Mouse (Mus musculus) neural tube, embryonic 15.5 days (tissue): ENCODE results near the gene Psmb4. TPM values are rescaled to one million over a fixed set of nuclear protein-coding genes. Genes with fewer than 3 reads are reported as not detected.

ENCODE experiments used
- ATAC-seq: fragments of 200-750 bp; cut with Nextera tagmentation; 2 replicates; pipeline ENCODE4 v1.8.0; 2017; ENCODE audit warnings: mild to moderate bottlenecking, moderate TSS enrichment, moderate library complexity; ENCODE audit not compliant: low FRiP score
- H3K27ac ChIP-seq: fragments of 300-500 bp; sonication (generic); replicated peaks from 2 replicates; pipeline ENCODE4 v1.5.1; 2015; ENCODE audit warnings: mild to moderate bottlenecking, inconsistent platforms
- H3K27me3 ChIP-seq: fragments of 300-500 bp; sonication (generic); replicated peaks from 2 replicates; pipeline ENCODE4 v1.6.1; 2015; ENCODE audit warnings: inconsistent platforms
- H3K36me3 ChIP-seq: fragments of 300-500 bp; sonication (generic); 2 replicates; pipeline ENCODE4 v1.6.1; 2015; ENCODE audit warnings: inconsistent platforms
- H3K4me1 ChIP-seq: fragments of 300-500 bp; sonication (generic); 2 replicates; pipeline ENCODE4 v1.6.1; 2015; ENCODE audit warnings: inconsistent platforms
- H3K4me2 ChIP-seq: fragments of 300-500 bp; sonication (generic); 2 replicates; pipeline ENCODE4 v1.6.1; 2015; ENCODE audit warnings: inconsistent platforms, mild to moderate bottlenecking, moderate library complexity
- H3K4me3 ChIP-seq: fragments of 300-500 bp; sonication (generic); replicated peaks from 2 replicates; pipeline ENCODE4 v1.5.1; 2015; ENCODE audit warnings: mild to moderate bottlenecking, inconsistent platforms
- H3K9ac ChIP-seq: fragments of 300-500 bp; sonication (generic); replicated peaks from 2 replicates; pipeline ENCODE4 v1.6.1; 2015; ENCODE audit warnings: mild to moderate bottlenecking, inconsistent platforms
- H3K9me3 ChIP-seq: fragments of 300-500 bp; sonication (generic); replicated peaks from 2 replicates; pipeline ENCODE4 v1.6.1; 2016; ENCODE audit warnings: inconsistent platforms
- WGBS: fragments of 180-500 bp; shearing (Covaris S2); methylation state at CpG from one replicate; pipeline ENCODE4 v1.1.7; 2015; ENCODE audit warnings: mixed read lengths; 5-methylcytosine and 5-hydroxymethylcytosine counted together
- polyA plus RNA-seq: library from polyadenylated mRNA; unstranded; fragments of >200 nt; fragmentation: Nextera tagmentation; extraction: Ambion mirVana; gene quantifications from 2 replicates; pipeline ENCODE4 v1.2.1, GENCODE M21; 2015

Gene Psmb4
- polyA plus RNA-seq, 1 experiment from 2014 or later: 371 TPM

- H3K27ac ChIP-seq: no peak overlapping the region
- ATAC-seq: no peak
- no peak overlapping the region for H3K4me2 ChIP-seq
- no peaks in the 10 kb centered on the region for H3K9me3 ChIP-seq
- WGBS: 75% methylated on average over 3 of the region's 3 CpGs
- no peaks in the 10 kb centered on the region for H3K36me3 ChIP-seq
- no peak overlapping the region for H3K4me3 ChIP-seq
- H3K9ac ChIP-seq: no peak overlapping the region
- no peaks in the 10 kb centered on the region; the same call in 1 of the 2 replicates for H3K27me3 ChIP-seq
- no peaks in the 10 kb centered on the region for H3K4me1 ChIP-seq
Measured at GRCm38 (mm10) chr3:94894076-94894475, 7.3 kb upstream of the Psmb4 start.

DNA sequence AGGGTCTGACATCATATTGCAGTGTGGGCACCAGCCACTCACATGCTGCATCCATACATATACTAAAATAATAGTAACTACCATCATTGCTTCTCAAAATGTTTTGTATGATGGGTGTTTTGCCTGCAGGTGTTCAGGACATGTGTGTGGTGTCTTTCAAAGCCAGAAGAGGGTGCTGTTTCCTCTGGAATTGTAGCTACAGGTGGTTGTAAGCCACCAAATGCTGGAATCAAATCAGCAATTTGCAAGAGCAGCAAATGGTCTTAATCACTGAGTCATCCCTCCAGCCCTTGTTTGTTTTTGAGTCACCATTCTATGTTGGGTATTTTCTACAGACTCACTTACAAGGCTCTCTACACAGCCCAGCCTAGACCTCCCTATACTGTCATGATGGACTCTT lies 1.8 kb upstream of the Psmb4 start:
- no peak overlapping the region for H3K4me2 ChIP-seq
- H3K27ac ChIP-seq: no peak overlapping the region
- no peaks in the 10 kb centered on the region for H3K9me3 ChIP-seq
- H3K36me3 ChIP-seq: peaks cover 19% of the 10 kb centered on the region
- H3K27me3 ChIP-seq: no peaks in the 10 kb centered on the region; the same call in 1 of the 2 replicates
- no peak overlapping the region for H3K9ac ChIP-seq
- H3K4me1 ChIP-seq: peaks cover 22% of the 10 kb centered on the region
- no peak for ATAC-seq
- H3K4me3 ChIP-seq: no peak overlapping the region

DNA sequence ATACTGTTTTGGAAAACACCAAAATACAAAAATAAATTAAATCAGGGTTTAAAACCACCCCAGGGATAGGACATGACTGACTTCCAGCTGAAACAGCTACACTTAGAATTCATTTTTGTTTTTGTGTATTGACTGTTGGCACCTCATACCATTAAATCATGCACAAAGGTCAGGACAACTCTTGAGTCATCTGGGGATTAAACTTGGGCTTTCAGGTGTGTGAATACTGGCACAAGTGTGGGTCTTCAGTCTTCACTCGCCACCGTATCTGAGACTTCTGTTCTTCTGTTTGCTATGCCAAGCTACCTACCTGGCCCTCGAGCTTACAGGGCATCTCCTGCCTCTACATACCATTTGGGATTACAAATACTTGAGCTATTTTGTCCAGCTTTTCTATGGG lies 4.2 kb downstream of the Psmb4 start:
- WGBS: 90% methylated on average over 3 of the region's 3 CpGs
- ATAC-seq: no peak
- no peaks in the 10 kb centered on the region for H3K9me3 ChIP-seq
- no peak overlapping the region for H3K4me2 ChIP-seq
- H3K9ac ChIP-seq: no peak overlapping the region
- no peaks in the 10 kb centered on the region for H3K27me3 ChIP-seq
- no peak overlapping the region for H3K4me3 ChIP-seq
- peaks cover 22% of the 10 kb centered on the region for H3K4me1 ChIP-seq
- peaks cover 74% of the 10 kb centered on the region for H3K36me3 ChIP-seq
- H3K27ac ChIP-seq: no peak overlapping the region

GRCm38 (mm10) chr3:94881840-94882239 lies 4.9 kb downstream of the Psmb4 start:
- H3K27me3 ChIP-seq: no peaks in the 10 kb centered on the region
- H3K9ac ChIP-seq: no peak overlapping the region
- H3K27ac ChIP-seq: no peak overlapping the region
- no peaks in the 10 kb centered on the region for H3K9me3 ChIP-seq
- H3K4me3 ChIP-seq: no peak overlapping the region
- H3K4me2 ChIP-seq: no peak overlapping the region
- H3K36me3 ChIP-seq: peaks cover 82% of the 10 kb centered on the region
- peaks cover 15% of the 10 kb centered on the region for H3K4me1 ChIP-seq
- ATAC-seq: no peak
- 78% methylated on average over 4 of the region's 4 CpGs for WGBS

GRCm38 (mm10) chr3:94878618-94879017 lies 8.1 kb downstream of the Psmb4 start:
- Histone ChIP-seq H3K36me3 (peaks cover 95% of the 10 kb centered on the region), H3K27me3 (no peaks in the 10 kb centered on the region), H3K9ac (no peak overlapping the region), H3K27ac (no peak overlapping the region; the same call in 1 of the 2 replicates), H3K4me1 (no peaks in the 10 kb centered on the region), H3K4me3 (no peak overlapping the region), H3K9me3 (no peaks in the 10 kb centered on the region), H3K4me2 (no peak overlapping the region)
- 93% methylated on average over 6 of the region's 6 CpGs for WGBS
- ATAC-seq: no peak

GRCm38 (mm10) chr3:94869011-94869410 lies 17.8 kb downstream of the Psmb4 start:
- Histone ChIP-seq H3K27me3 (no peaks in the 10 kb centered on the region), H3K9ac (no peak overlapping the region), H3K9me3 (no peaks in the 10 kb centered on the region), H3K4me1 (no peaks in the 10 kb centered on the region), H3K36me3 (peaks cover 73% of the 10 kb centered on the region), H3K4me2 (no peak overlapping the region), H3K27ac (no peak overlapping the region), H3K4me3 (no peak overlapping the region)
- 95% methylated on average over 3 of the region's 3 CpGs for WGBS
- no peak for ATAC-seq

DNA sequence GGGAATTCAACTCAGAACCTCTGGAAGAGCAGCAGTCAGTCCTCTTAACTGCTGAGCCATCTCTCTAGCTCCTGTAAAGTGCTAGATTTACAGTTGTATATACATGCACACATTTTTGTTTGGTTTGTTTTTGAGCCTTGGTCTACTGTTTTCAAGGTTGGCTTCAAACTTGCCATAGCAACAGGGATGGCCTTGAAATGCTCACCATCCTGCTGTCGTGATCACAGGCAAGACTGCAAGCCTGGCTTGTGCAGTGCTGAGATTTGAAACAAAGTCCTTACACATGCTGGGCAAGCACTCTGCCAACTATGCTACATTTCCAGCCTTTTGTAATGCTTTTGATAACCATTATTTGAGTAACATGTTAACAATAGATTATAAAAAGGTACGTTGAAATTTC lies 27.3 kb downstream of the Psmb4 start:
- Histone ChIP-seq H3K36me3 (peaks cover 67% of the 10 kb centered on the region), H3K27me3 (no peaks in the 10 kb centered on the region), H3K4me2 (no peak overlapping the region), H3K9ac (no peak overlapping the region), H3K4me3 (no peak overlapping the region), H3K27ac (no peak overlapping the region), H3K4me1 (no peaks in the 10 kb centered on the region), H3K9me3 (no peaks in the 10 kb centered on the region)
- 80% methylated on average over 2 of the region's 2 CpGs for WGBS
- no peak for ATAC-seq

GRCm38 (mm10) chr3:94852215-94852614 lies 34.5 kb downstream of the Psmb4 start:
- WGBS: 94% methylated on average over 3 of the region's 3 CpGs
- H3K36me3 ChIP-seq: peaks cover 24% of the 10 kb centered on the region
- H3K4me1 ChIP-seq: no peaks in the 10 kb centered on the region
- ATAC-seq: no peak
- no peak overlapping the region for H3K9ac ChIP-seq
- H3K9me3 ChIP-seq: no peaks in the 10 kb centered on the region
- H3K27me3 ChIP-seq: no peaks in the 10 kb centered on the region
- no peak overlapping the region for H3K4me2 ChIP-seq
- H3K27ac ChIP-seq: no peak overlapping the region
- no peak overlapping the region for H3K4me3 ChIP-seq

- WGBS: 79% methylated on average over 3 of the region's 3 CpGs
- H3K4me1 ChIP-seq: no peaks in the 10 kb centered on the region
- H3K36me3 ChIP-seq: peaks cover 21% of the 10 kb centered on the region
- no peak overlapping the region for H3K4me2 ChIP-seq
- no peaks in the 10 kb centered on the region for H3K9me3 ChIP-seq
- H3K9ac ChIP-seq: no peak overlapping the region
- no peak for ATAC-seq
- H3K27me3 ChIP-seq: no peaks in the 10 kb centered on the region
- no peak overlapping the region for H3K27ac ChIP-seq
- no peak overlapping the region for H3K4me3 ChIP-seq
Measured at GRCm38 (mm10) chr3:94851731-94852130, 35.0 kb downstream of the Psmb4 start.

DNA sequence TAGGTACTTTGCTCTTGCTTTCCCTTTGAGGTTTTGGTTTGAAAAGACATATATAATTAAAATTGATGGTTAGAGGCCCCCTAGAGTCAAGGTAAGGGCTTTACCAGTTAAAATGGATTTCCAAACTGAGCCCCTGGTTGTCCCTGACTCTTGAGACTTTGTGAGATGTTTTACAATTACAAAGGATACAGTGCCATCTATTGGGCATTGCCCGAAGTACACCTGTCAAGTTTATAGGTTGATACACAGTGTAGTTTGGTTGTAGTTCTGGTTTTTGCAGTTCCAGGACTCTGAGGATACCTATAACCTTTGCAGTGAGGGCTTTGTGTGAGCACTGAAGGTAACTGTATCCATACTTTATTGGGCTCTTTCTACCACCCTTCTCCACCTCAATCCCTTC lies 37.4 kb downstream of the Psmb4 start:
- no peak for ATAC-seq
- H3K27me3 ChIP-seq: no peaks in the 10 kb centered on the region
- no peaks in the 10 kb centered on the region for H3K4me1 ChIP-seq
- no peaks in the 10 kb centered on the region for H3K9me3 ChIP-seq
- H3K4me2 ChIP-seq: no peak overlapping the region
- peaks cover 4% of the 10 kb centered on the region for H3K36me3 ChIP-seq
- no peak overlapping the region for H3K27ac ChIP-seq
- H3K4me3 ChIP-seq: no peak overlapping the region
- no peak overlapping the region for H3K9ac ChIP-seq
- WGBS: 35% methylated on average over 1 of the region's 1 CpGs

DNA sequence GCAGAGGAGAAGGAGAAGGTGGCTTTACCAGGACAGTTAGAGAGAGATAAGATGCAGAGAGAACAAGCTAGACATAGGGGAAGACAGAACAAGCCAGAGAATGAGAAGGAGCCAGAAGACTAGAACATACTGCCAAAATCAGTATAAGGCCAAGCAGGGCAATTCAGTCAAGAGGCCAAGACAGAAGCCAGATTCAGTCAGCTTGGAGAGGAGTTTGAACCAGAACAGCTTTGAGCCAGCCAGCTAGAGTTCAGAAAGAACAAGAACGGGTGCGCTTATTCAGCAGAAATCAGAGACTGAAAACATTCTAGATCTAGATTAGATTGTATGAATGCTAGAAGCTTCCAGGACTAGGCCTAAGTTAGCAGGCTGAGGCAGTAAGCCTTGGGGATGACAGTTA lies 39.4 kb downstream of the Psmb4 start:
- Histone ChIP-seq H3K27ac (no peak overlapping the region), H3K36me3 (no peaks in the 10 kb centered on the region), H3K4me1 (0 out of 2 replicates have a peak, but pooled peaks cover 2% of the 10 kb centered on the region), H3K9me3 (no peaks in the 10 kb centered on the region), H3K27me3 (no peaks in the 10 kb centered on the region), H3K9ac (no peak overlapping the region), H3K4me3 (no peak overlapping the region), H3K4me2 (no peak overlapping the region)
- no peak for ATAC-seq
- 93% methylated on average over 2 of the region's 2 CpGs for WGBS

GRCm38 (mm10) chr3:94839101-94839500 lies 47.7 kb downstream of the Psmb4 start:
- no peaks in the 10 kb centered on the region for H3K27me3 ChIP-seq
- peak overlapping the region; percentile 60 for H3K4me3 ChIP-seq
- H3K4me1 ChIP-seq: peaks cover 27% of the 10 kb centered on the region
- peak overlapping the region; percentile 99 for H3K27ac ChIP-seq
- H3K9me3 ChIP-seq: no peaks in the 10 kb centered on the region
- H3K9ac ChIP-seq: peak overlapping the region; percentile 83
- no peaks in the 10 kb centered on the region for H3K36me3 ChIP-seq
- WGBS: 67% methylated on average over 5 of the region's 5 CpGs
- ATAC-seq: no peak
- H3K4me2 ChIP-seq: peak overlapping the region; percentile 71

DNA sequence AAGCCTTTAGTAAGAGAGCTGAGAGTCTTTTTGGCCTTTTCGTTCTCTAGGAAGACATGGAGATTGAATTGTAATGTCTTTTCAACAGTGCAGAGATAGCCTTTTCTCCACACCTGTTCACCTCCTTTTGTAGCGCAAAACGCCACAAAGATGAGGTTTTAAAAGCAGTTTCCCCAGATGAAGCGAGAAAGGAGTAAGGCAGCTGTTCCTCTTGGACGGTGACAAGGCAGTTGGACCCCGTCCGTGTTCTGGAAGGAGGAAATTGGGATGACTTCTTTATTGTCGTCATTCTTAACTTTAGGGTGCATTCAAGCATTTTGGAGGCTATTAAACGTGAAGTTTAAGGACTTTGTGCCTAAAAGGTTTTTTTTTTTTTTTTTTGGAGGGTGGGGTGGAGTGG lies 48.1 kb downstream of the Psmb4 start:
- peak overlapping the region; percentile 83 for H3K9ac ChIP-seq
- H3K27me3 ChIP-seq: no peaks in the 10 kb centered on the region
- H3K9me3 ChIP-seq: no peaks in the 10 kb centered on the region
- H3K4me1 ChIP-seq: peaks cover 27% of the 10 kb centered on the region
- peak overlapping the region; percentile 71 for H3K4me2 ChIP-seq
- H3K27ac ChIP-seq: peak overlapping the region; percentile 99
- H3K36me3 ChIP-seq: no peaks in the 10 kb centered on the region
- H3K4me3 ChIP-seq: peak overlapping the region; percentile 60
- ATAC-seq: no peak
- 5% methylated on average over 9 of the region's 9 CpGs for WGBS
